Mouse (Mus musculus) bone marrow, adult 2 months (tissue): ENCODE data around the gene Padi6.

Source experiments
- CTCF ChIP-seq: fragments of 200-500 bp; IDR thresholded peaks from 2 replicates; pipeline ENCODE4 v1.5.1; 2011; ENCODE audit warnings: low read length, control low read depth; ENCODE audit not compliant: control insufficient read depth, insufficient read depth
- POLR2A ChIP-seq: fragments of 200-500 bp; IDR thresholded peaks from 2 replicates; pipeline ENCODE4 v1.6.1; 2011; ENCODE audit warnings: low read depth, mild to moderate bottlenecking, control low read depth, low read length, borderline replicate concordance; ENCODE audit not compliant: control insufficient read depth

DNA sequence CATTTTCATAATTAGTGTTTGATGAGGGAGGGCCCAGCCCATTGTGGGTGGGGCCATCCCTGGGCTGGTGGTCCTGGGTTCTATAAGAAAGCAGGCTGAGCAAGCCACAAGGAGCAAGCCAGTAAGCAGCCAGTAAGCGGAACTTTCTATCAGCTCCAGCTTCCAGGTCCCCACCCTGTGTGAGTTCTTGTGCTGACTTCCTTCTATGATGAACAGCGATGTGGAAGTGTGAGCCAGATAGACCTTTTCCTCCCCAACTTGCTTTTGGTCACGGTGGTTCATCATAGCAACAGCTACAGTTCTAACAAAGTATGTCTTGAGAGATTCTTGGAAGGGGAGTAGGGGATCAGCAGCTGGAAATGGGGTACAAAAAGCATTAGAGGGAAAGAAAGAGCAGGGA, 23.5 kb upstream of the Padi6 start:
- TF ChIP-seq CTCF (no peak), POLR2A (no peak)
